Mouse (Mus musculus): ENCODE measurements around the gene Nsg2.

GRCm38 (mm10) chr11:31965256-31966134, 34.8 kb upstream of the Nsg2 start, which contains the start of gene 4930524B15Rik:
- TF ChIP-seq CTCF (IDR thresholded peaks at IDR 0.05; ENCODE audit: low read depth) (no peak), EP300 (IDR thresholded peaks at IDR 0.05; ENCODE audit: low read depth) (no peak)
